Mouse (Mus musculus) forebrain, embryonic 13.5 days (tissue): ENCODE data around the gene Pygm. TPM values are rescaled to one million over a fixed set of nuclear protein-coding genes. Genes with fewer than 3 reads are reported as not detected.

Experiments
- ATAC-seq: fragments of 200-750 bp; cut with Nextera tagmentation; 2 replicates; pipeline ENCODE4 v1.8.0; 2017
- H3K27ac ChIP-seq: fragments of 300-500 bp; sonication (generic); 2 replicates; pipeline ENCODE4 v1.5.1; 2015; ENCODE audit warnings: inconsistent platforms, mild to moderate bottlenecking, moderate library complexity
- H3K27me3 ChIP-seq: fragments of 300-500 bp; sonication (generic); 2 replicates; pipeline ENCODE4 v1.6.1; 2015; ENCODE audit warnings: mild to moderate bottlenecking, inconsistent platforms
- H3K36me3 ChIP-seq: fragments of 300-500 bp; sonication (generic); 2 replicates; pipeline ENCODE4 v1.6.1; 2015; ENCODE audit warnings: mild to moderate bottlenecking, inconsistent platforms; ENCODE audit not compliant: poor library complexity, severe bottlenecking
- H3K4me1 ChIP-seq: fragments of 300-500 bp; sonication (generic); 2 replicates; pipeline ENCODE4 v1.6.1; 2015; ENCODE audit warnings: inconsistent platforms
- H3K4me2 ChIP-seq: fragments of 300-500 bp; sonication (generic); 2 replicates; pipeline ENCODE4 v1.6.1; 2015; ENCODE audit warnings: inconsistent platforms, mild to moderate bottlenecking, moderate library complexity
- H3K4me3 ChIP-seq: fragments of 300-500 bp; sonication (generic); 2 replicates; pipeline ENCODE4 v1.5.1; 2015; ENCODE audit warnings: mild to moderate bottlenecking, inconsistent platforms
- H3K9ac ChIP-seq: fragments of 300-500 bp; sonication (generic); 2 replicates; pipeline ENCODE4 v1.6.1; 2015; ENCODE audit warnings: mild to moderate bottlenecking, inconsistent platforms
- H3K9me3 ChIP-seq: fragments of 300-500 bp; sonication (generic); replicated peaks from 2 replicates; pipeline ENCODE4 v1.6.1; 2016; ENCODE audit warnings: inconsistent platforms
- WGBS: fragments of 180-500 bp; shearing (Covaris S2); methylation state at CpG from one replicate; pipeline ENCODE4 v1.1.7; 2015; 5-methylcytosine and 5-hydroxymethylcytosine counted together
- polyA plus RNA-seq: library from polyadenylated mRNA; unstranded; fragments of >200 nt; fragmentation: Nextera tagmentation; extraction: Ambion mirVana; gene quantifications from 2 replicates; pipeline ENCODE4 v1.2.1, GENCODE M21; 2015

Gene Pygm
- polyA plus RNA-seq, 1 experiment from 2014 or later, result 2.0 TPM

DNA sequence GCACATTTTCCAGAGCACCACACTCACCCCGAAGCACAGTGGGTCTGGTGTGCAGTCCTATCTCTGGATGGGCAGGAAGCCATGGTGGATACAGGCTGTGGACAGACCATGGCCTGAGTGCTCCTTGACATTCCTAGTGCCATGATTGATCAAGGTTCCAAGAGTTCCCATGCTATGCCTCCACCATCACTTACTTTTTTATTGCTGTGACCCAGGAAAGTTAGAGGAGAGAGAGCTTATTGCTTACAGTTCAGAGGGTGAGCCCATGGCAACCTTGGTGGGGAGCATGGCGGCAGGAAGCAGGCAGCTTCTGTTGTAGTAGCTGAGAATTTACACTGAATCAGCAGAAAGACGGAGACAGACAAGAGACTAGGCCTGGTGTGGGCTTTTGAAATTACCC is 22.9 kb upstream of the Pygm start:
- Histone ChIP-seq H3K9ac (no peak overlapping the region), H3K4me2 (no peak overlapping the region), H3K4me1 (peaks cover 25% of the 10 kb centered on the region), H3K27me3 (no peaks in the 10 kb centered on the region), H3K9me3 (no peaks in the 10 kb centered on the region), H3K27ac (no peak overlapping the region), H3K36me3 (peaks cover 17% of the 10 kb centered on the region), H3K4me3 (no peak overlapping the region)
- 95% methylated on average over 3 of the region's 3 CpGs for WGBS
- no peak for ATAC-seq

DNA sequence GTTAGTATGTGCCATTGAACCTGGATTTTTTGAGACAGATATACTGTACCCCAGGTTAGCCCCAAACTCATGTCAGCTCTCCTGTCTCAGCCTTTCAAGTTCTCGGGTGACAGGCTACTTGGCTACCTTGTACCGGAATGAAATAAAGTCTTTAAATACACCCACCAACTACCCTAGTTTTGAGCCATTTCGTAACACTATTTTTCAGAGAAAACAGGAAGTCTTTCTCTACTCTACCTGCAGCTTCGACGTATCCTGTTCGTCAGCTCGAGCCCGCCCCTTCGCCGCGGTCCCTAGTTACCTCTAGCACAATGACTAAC is 21.1 kb upstream of the Pygm start:
- Histone ChIP-seq H3K9ac (peak overlapping the region; percentile 99), H3K4me2 (peak overlapping the region; percentile 93), H3K36me3 (peaks cover 34% of the 10 kb centered on the region), H3K9me3 (no peaks in the 10 kb centered on the region), H3K4me3 (peak overlapping the region; percentile 98), H3K4me1 (peaks cover 38% of the 10 kb centered on the region), H3K27ac (peak overlapping the region; percentile 99), H3K27me3 (no peaks in the 10 kb centered on the region)
- ATAC-seq, result no peak
- under 1% methylated on average over 11 of the region's 11 CpGs for WGBS

DNA sequence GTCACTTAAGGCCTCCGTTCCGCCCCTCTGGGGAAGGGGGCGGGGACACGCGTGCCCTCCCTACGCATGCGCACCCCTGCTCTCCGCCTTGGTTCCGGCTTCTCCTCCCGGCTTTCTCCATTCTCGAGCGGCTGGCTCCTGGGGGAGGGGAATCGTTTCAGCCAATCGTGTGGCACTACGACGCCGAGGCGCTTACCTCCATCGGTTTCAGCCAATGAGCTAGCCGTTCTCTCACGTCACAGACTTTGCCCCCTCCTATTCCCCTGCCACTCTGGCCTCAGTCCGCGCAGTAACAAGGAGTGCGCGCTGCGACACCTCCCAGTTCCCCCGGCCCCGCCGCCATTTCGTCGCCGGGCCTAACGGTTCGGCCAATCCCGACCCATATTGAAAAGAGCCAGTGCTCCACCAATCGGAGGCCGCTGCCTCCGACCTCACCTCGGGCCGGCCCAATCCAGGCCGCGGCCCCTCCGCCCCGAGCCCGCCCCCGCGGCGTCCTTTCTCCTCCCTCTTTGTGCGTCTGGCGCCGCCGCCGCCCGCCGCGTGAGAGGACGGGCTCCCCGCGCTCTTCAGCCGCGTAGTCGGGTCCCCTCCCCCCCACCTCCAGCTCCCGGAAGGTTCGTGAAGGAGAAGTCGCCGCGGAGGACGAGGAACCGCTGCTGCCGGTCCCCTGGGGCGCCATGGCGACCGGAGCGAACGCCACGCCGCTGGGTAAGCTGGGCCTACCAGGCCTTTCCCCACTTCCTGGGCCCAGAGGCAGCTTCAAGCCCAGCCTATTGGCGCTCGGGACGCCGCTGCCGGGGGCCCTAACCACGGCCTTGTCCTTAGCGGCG is 20.6 kb upstream of the Pygm start, which contains the start of gene Sf1:
TSS of gene Sf1 (plus strand) at position 280 of the 830 bp plus-strand sequence.
- peak; percentile 98 for ATAC-seq
- Histone ChIP-seq H3K27me3 (no peaks in the 10 kb centered on the region), H3K27ac (peak within 1 kb of the TSS; percentile 99), H3K4me2 (peak within 1 kb of the TSS; percentile 93), H3K9me3 (no peaks in the 10 kb centered on the region), H3K4me3 (peak within 1 kb of the TSS; percentile 98), H3K36me3 (peaks cover 40% of the 10 kb centered on the region), H3K4me1 (peaks cover 38% of the 10 kb centered on the region), H3K9ac (peak within 1 kb of the TSS; percentile 99)
- under 1% methylated on average over 65 of the region's 85 CpGs for WGBS

DNA sequence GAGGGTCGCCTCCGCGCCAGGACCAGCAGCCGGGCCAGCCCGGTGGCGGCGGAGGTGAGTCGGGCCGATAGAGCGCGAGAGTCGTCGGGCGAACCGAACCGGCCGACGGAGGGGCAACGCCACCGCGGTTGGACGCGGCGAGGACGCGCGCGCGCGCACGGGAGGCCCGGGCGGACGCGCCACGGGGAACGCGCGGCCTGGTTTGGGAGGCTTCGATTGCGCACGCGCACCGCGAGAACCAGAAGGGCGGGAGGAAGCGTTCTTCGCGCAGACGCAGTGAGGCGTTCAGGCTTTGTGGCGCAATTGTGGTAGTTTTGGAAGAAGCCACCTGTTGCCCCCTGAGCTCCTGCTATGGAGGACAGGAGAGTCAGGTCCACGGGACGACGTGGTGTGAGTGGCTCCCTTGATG is 19.9 kb upstream of the Pygm start:
- Histone ChIP-seq H3K27me3 (no peaks in the 10 kb centered on the region), H3K36me3 (peaks cover 45% of the 10 kb centered on the region), H3K4me2 (peak overlapping the region; percentile 93), H3K4me3 (peak overlapping the region; percentile 98), H3K4me1 (peaks cover 38% of the 10 kb centered on the region), H3K27ac (peak overlapping the region; percentile 99), H3K9ac (peak overlapping the region; percentile 99), H3K9me3 (no peaks in the 10 kb centered on the region)
- WGBS, result under 1% methylated on average over 55 of the region's 55 CpGs
- ATAC-seq, result no peak

DNA sequence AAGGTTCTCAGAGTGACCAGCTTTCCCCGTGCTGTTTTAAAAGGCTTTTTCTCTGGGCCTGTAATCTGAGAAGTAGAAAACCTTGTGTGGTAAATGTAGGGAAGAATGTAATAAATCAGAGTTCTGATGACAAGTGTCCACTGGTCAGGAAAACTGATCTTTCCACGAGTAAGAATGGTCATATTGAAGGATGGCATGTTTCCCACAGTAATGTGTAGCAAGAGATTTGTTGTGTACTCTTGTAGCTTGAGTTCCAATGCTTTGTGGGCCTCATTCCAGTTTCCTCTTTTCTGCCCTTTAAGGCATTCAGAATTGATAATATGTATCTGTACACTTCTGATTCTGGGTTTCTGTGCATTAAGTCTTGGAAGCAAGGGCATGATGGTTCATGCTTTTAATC is 19.4 kb upstream of the Pygm start:
- Histone ChIP-seq H3K4me2 (peak overlapping the region; percentile 93), H3K36me3 (peaks cover 51% of the 10 kb centered on the region), H3K9me3 (no peaks in the 10 kb centered on the region), H3K27me3 (no peaks in the 10 kb centered on the region), H3K27ac (no peak overlapping the region), H3K9ac (peak overlapping the region; percentile 99), H3K4me3 (peak overlapping the region; percentile 98), H3K4me1 (peaks cover 38% of the 10 kb centered on the region)
- WGBS, result 3% methylated on average over 2 of the region's 2 CpGs
- ATAC-seq, result no peak

DNA sequence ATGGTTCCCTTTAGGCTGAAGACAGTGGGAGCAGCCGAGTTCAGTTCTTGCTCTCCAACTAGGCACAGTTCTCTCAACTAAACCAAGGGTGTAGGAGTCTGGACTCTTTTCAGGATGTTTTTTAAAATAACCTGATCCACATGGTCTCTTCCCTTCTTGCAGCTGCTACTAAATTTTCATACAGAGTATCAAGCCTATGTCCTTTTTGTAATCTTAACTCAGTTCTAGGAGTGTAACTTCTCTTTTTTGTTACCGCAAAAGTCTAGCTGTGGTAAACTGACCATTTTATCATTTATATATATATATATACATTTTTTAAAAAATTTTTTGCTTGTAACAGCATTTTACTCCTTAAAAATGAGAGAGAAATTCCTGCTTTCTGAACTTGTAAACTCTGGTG is 14.0 kb upstream of the Pygm start:
- Histone ChIP-seq H3K27ac (no peak overlapping the region), H3K36me3 (peaks cover 97% of the 10 kb centered on the region), H3K9me3 (no peaks in the 10 kb centered on the region), H3K4me3 (no peak overlapping the region), H3K4me2 (no peak overlapping the region), H3K27me3 (no peaks in the 10 kb centered on the region), H3K4me1 (peaks cover 24% of the 10 kb centered on the region), H3K9ac (no peak overlapping the region)
- ATAC-seq, result no peak
- 96% methylated on average over 2 of the region's 2 CpGs for WGBS

DNA sequence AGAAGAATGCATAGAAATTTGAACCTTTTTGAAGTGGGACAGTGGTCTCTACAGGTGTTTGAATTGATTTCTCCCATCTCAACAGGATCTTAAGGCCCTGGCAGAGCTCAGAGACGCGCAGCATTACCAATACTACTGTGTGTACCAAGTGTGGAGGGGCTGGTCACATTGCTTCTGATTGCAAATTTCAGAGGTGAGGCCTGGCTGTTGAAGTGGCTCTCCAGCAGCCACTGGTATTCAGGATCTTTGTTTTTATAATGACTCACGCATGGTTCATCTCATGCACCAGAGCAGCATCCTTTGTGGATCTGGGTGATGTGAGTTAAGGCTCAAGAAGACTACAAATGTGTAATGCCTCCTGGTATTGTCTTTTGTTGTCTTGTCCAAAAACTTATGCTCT is 11.8 kb upstream of the Pygm start:
- no peak overlapping the region for H3K4me2 ChIP-seq
- WGBS, result 94% methylated on average over 3 of the region's 3 CpGs
- H3K4me1 ChIP-seq, result peaks cover 4% of the 10 kb centered on the region
- no peak overlapping the region for H3K27ac ChIP-seq
- no peak overlapping the region for H3K4me3 ChIP-seq
- no peak overlapping the region for H3K9ac ChIP-seq
- H3K27me3 ChIP-seq, result no peaks in the 10 kb centered on the region
- no peak for ATAC-seq
- peaks cover 98% of the 10 kb centered on the region for H3K36me3 ChIP-seq
- H3K9me3 ChIP-seq, result no peaks in the 10 kb centered on the region

DNA sequence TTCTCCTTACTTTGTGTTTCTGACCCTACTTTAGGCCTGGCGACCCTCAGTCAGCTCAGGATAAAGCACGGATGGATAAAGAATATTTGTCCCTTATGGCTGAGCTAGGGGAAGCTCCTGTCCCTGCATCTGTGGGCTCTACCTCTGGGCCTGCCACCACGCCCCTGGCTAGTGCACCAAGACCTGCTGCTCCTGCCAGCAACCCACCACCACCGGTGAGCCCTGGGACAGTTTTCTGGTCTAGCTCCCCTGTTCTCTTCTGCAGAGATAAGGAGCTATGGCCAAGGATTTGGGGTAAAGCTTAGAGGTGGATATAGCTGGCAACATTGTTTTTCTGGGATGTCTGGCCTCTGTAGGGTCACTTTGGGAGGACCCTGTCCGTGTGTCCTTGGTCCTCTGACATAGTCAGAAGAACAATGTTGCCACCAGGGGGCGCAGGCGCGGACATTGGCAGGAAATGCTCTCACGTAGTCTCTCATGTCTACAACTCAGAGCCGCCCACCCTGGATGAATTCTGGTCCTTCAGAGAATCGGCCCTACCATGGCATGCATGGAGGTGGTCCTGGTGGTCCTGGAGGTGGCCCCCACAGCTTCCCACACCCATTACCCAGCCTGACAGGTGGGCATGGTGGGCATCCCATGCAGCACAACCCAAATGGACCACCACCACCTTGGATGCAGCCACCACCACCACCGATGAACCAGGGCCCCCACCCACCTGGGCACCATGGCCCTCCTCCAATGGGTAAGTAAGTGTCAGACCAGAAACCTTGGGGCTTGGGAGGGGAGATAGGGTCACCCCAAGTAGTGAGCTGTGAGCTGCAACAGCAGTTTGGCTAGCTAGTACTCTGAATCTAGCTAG is 10.4 kb upstream of the Pygm start:
- 71% methylated on average over 12 of the region's 12 CpGs for WGBS
- ATAC-seq, result peak; percentile 19; the same call in 1 of the 2 replicates

DNA sequence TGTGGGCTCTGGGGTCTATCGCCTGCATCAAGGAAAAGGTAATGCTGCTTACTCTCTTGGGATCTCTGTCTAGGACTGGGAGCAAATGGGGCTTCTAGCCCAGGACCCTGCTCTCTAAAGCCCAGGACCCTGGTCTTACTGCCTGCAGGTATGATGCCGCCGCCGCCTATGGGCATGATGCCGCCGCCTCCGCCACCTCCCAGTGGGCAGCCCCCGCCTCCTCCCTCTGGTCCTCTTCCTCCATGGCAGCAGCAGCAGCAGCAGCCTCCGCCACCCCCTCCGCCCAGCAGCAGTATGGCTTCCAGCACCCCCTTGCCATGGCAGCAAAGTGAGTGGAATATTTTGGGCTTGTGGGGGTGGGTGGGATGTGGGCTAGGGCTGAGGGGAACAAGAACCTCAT is 9.6 kb upstream of the Pygm start:
- no peak for ATAC-seq
- Histone ChIP-seq H3K27me3 (no peaks in the 10 kb centered on the region), H3K27ac (no peak overlapping the region), H3K4me1 (0 out of 2 replicates have a peak, but pooled peaks cover 7% of the 10 kb centered on the region), H3K9ac (no peak overlapping the region), H3K4me3 (no peak overlapping the region), H3K9me3 (no peaks in the 10 kb centered on the region), H3K4me2 (no peak overlapping the region), H3K36me3 (peaks cover 100% of the 10 kb centered on the region)
- WGBS, result 95% methylated on average over 10 of the region's 10 CpGs

More for the DNA sequence above, 10.4 kb upstream of the Pygm start:
- no peaks in the 10 kb centered on the region for H3K27me3 ChIP-seq
- H3K4me3 ChIP-seq, result no peak overlapping the region
- no peak overlapping the region for H3K27ac ChIP-seq
- H3K9ac ChIP-seq, result no peak overlapping the region
- no peaks in the 10 kb centered on the region for H3K9me3 ChIP-seq
- peaks cover 98% of the 10 kb centered on the region for H3K36me3 ChIP-seq
- no peak overlapping the region for H3K4me2 ChIP-seq
- 0 out of 2 replicates have a peak, but pooled peaks cover 7% of the 10 kb centered on the region for H3K4me1 ChIP-seq

DNA sequence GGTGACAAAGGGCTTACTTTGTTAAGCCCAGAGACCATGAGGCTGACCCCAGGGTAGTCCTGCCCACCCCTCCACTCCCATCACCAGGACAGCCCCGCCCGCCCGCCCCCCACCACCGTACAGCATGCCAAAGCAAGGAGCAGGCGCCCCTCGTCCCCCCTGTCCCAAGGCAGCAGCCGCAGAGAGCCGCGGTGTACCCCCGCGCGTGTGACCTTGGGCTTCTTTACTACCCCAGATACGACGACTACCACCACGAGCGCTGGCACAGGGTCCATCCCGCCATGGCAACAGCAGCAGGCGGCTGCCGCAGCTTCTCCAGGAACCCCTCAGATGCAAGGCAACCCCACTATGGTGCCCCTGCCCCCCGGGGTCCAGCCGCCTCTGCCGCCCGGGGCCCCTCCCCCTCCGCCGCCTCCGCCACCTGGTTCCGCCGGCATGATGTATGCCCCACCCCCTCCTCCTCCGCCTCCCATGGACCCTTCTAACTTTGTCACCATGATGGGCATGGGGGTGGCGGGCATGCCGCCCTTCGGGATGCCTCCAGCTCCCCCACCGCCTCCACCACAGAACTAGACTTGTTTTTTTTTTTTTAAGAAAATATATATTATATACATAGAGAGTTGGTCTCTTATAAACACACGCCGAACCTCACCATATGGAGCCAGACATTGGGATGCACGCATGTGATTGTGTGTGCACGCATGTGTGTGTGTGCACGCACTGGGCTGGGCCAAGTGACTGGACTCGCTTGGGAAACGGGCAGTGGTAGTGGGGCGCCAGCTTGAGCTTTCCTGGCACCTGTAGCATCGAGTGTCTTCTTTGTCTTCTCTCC is 8.6 kb upstream of the Pygm start:
- H3K4me3 ChIP-seq, result no peak overlapping the region
- 89% methylated on average over 38 of the region's 42 CpGs for WGBS
- no peak overlapping the region for H3K4me2 ChIP-seq
- no peaks in the 10 kb centered on the region for H3K9me3 ChIP-seq
- no peak overlapping the region for H3K9ac ChIP-seq
- H3K36me3 ChIP-seq, result peaks cover 92% of the 10 kb centered on the region
- no peak overlapping the region for H3K27ac ChIP-seq
- 0 out of 2 replicates have a peak, but pooled peaks cover 7% of the 10 kb centered on the region for H3K4me1 ChIP-seq
- ATAC-seq, result no peak; the same call in 1 of the 2 replicates
- H3K27me3 ChIP-seq, result no peaks in the 10 kb centered on the region

DNA sequence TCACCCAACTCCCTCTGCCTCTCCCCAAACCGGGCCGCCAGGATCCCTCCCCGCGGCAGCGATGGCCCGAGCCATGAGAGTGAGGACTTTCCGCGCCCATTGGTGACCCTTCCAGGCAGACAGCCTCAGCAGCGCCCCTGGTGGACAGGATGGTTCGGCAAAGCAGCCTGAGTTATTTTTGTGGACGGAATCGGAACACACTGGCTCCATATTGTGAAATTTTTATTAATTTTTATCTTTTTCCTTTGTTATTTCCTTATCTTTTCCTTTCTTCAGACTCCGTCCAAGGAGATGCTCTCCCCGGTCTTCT is 8.0 kb upstream of the Pygm start:
- H3K27me3 ChIP-seq, result no peaks in the 10 kb centered on the region
- no peak overlapping the region for H3K4me2 ChIP-seq
- H3K9ac ChIP-seq, result no peak overlapping the region
- peaks cover 86% of the 10 kb centered on the region for H3K36me3 ChIP-seq
- no peak overlapping the region for H3K4me3 ChIP-seq
- H3K27ac ChIP-seq, result no peak overlapping the region
- WGBS, result 73% methylated on average over 14 of the region's 14 CpGs
- 0 out of 2 replicates have a peak, but pooled peaks cover 7% of the 10 kb centered on the region for H3K4me1 ChIP-seq
- no peaks in the 10 kb centered on the region for H3K9me3 ChIP-seq
- no peak for ATAC-seq
